Mouse (Mus musculus): ENCODE measurements around the gene Gprc5a. TPM values are rescaled to one million over a fixed set of nuclear protein-coding genes. Genes with fewer than 3 reads are reported as not detected.

Gprc5a gene
- polyA plus RNA-seq, 1 experiment from 2014 or later = 1.4 TPM

GRCm38 (mm10) chr6:135118183-135118582 lies 52.7 kb downstream of the Gprc5a start, which contains the start of gene Gprc5d:
TSS of gene Gprc5d (minus strand) at chr6:135118283.
- no peaks in the 10 kb centered on the region for H3K36me3 ChIP-seq
- DNase-seq (ENCODE audit: low spot score) = no peak
- 87% methylated on average over 5 of the region's 5 CpGs for WGBS
- H3K4me3 ChIP-seq = no peak within 1 kb of the TSS
- 0 out of 2 replicates have a peak, but pooled peaks cover 2% of the 10 kb centered on the region for H3K4me1 ChIP-seq
- H3K27me3 ChIP-seq (ENCODE audit: low read depth, poor library complexity, severe bottlenecking) = no peaks in the 10 kb centered on the region
- H3K27ac ChIP-seq = no peak within 1 kb of the TSS
- H3K9me3 ChIP-seq (replicated peaks) = no peaks in the 10 kb centered on the region

GRCm38 (mm10) chr6:135124755-135125380 lies 59.4 kb downstream of the Gprc5a start:
- WGBS = 60% methylated on average over 5 of the region's 5 CpGs
- Histone ChIP-seq H3K4me3 (no peak overlapping the region), H3K36me3 (no peaks in the 10 kb centered on the region), H3K9me3 (replicated peaks) (no peaks in the 10 kb centered on the region), H3K27ac (no peak overlapping the region), H3K27me3 (ENCODE audit: low read depth, poor library complexity, severe bottlenecking) (no peaks in the 10 kb centered on the region), H3K4me1 (no peaks in the 10 kb centered on the region)
- no peak for DNase-seq (ENCODE audit: low spot score)

GRCm38 (mm10) chr6:135133086-135133485 lies 67.6 kb downstream of the Gprc5a start:
- 85% methylated on average over 7 of the region's 7 CpGs for WGBS

GRCm38 (mm10) chr6:135133486-135133885 lies 68.0 kb downstream of the Gprc5a start:
- 95% methylated on average over 9 of the region's 9 CpGs for WGBS

More at GRCm38 (mm10) chr6:135133086-135133485, 67.6 kb downstream of the Gprc5a start:
- peaks cover 29% of the 10 kb centered on the region for H3K4me1 ChIP-seq
- no peak overlapping the region for H3K4me3 ChIP-seq
- no peaks in the 10 kb centered on the region for H3K36me3 ChIP-seq
- H3K9me3 ChIP-seq (replicated peaks) = no peaks in the 10 kb centered on the region
- H3K27ac ChIP-seq = no peak overlapping the region
- H3K27me3 ChIP-seq (ENCODE audit: low read depth, poor library complexity, severe bottlenecking) = no peaks in the 10 kb centered on the region
- DNase-seq (ENCODE audit: low spot score) = no peak

More at GRCm38 (mm10) chr6:135133486-135133885, 68.0 kb downstream of the Gprc5a start:
- Histone ChIP-seq H3K4me1 (peaks cover 33% of the 10 kb centered on the region), H3K9me3 (replicated peaks) (no peaks in the 10 kb centered on the region), H3K27ac (no peak overlapping the region), H3K4me3 (no peak overlapping the region), H3K27me3 (ENCODE audit: low read depth, poor library complexity, severe bottlenecking) (no peaks in the 10 kb centered on the region), H3K36me3 (no peaks in the 10 kb centered on the region)
- DNase-seq (ENCODE audit: low spot score) = no peak

Other genes with a start within 250 kb of the Gprc5a start
- gene Crebl2, start 235.5 kb upstream of the Gprc5a start, polyA plus RNA-seq (2016; fragmentation: Nextera tagmentation; extraction: Ambion mirVana) = 0.79 and 0.99 TPM in 2 replicates
- 7.8 and 9.7 TPM in 2 replicates for gene Gpr19, start 167.1 kb upstream of the Gprc5a start, polyA plus RNA-seq (2016; fragmentation: Nextera tagmentation; extraction: Ambion mirVana)
- 8.4 and 10.3 TPM in 2 replicates for gene Cdkn1b, start 145.2 kb upstream of the Gprc5a start, polyA plus RNA-seq (2016; fragmentation: Nextera tagmentation; extraction: Ambion mirVana)
- 2.4 and 3.1 TPM in 2 replicates for gene Apold1, start 83.9 kb upstream of the Gprc5a start, polyA plus RNA-seq (2016; fragmentation: Nextera tagmentation; extraction: Ambion mirVana)
- 129 and 134 TPM in 2 replicates for gene Ddx47, start 54.0 kb upstream of the Gprc5a start, polyA plus RNA-seq (2016; fragmentation: Nextera tagmentation; extraction: Ambion mirVana)
- gene Gprc5d, start 52.6 kb downstream of the Gprc5a start, polyA plus RNA-seq (2016; fragmentation: Nextera tagmentation; extraction: Ambion mirVana) = not detected in 2 replicates
- 14.0 and 18.7 TPM in 2 replicates for gene Fam234b, start 132.3 kb downstream of the Gprc5a start, polyA plus RNA-seq (2016; fragmentation: Nextera tagmentation; extraction: Ambion mirVana)
- gene Hebp1, start 132.4 kb downstream of the Gprc5a start, polyA plus RNA-seq (2016; fragmentation: Nextera tagmentation; extraction: Ambion mirVana) = 3.8 and 4.3 TPM in 2 replicates
- 0.80 and 1.5 TPM in 2 replicates for gene Gsg1, start 188.7 kb downstream of the Gprc5a start, polyA plus RNA-seq (2016; fragmentation: Nextera tagmentation; extraction: Ambion mirVana)
- 0.11 and 0.19 TPM in 2 replicates for gene Pbp2, start 244.8 kb downstream of the Gprc5a start, polyA plus RNA-seq (2016; fragmentation: Nextera tagmentation; extraction: Ambion mirVana)